Mouse (Mus musculus): ENCODE measurements around the gene Wnt2. TPM values are rescaled to one million over a fixed set of nuclear protein-coding genes. Genes with fewer than 3 reads are reported as not detected.

Wnt2 gene
- total RNA-seq, 2 experiments from 2014 or later, result 6.1 to 7.3 TPM

GRCm38 (mm10) chr6:17969815-17970214, 60.6 kb downstream of the Wnt2 start:
- Histone ChIP-seq H3K27ac (no peak overlapping the region), H3K4me3 (no peak overlapping the region)
- no peak for TF ChIP-seq CTCF (conservative IDR thresholded peaks at IDR 0.05)
- DNase-seq (ENCODE audit: low spot score in 2 of 2), result no peak

GRCm38 (mm10) chr6:17968467-17969144, 61.8 kb downstream of the Wnt2 start:
- DNase-seq (ENCODE audit: low spot score in 2 of 2), result peak; percentile 26 to 27
- H3K27ac ChIP-seq, result no peak overlapping the region
- TF ChIP-seq CTCF (conservative IDR thresholded peaks at IDR 0.05), result no peak
- H3K4me3 ChIP-seq, result no peak overlapping the region

- DNase-seq (ENCODE audit: low spot score in 2 of 2), result no peak
- Histone ChIP-seq H3K4me3 (no peak overlapping the region), H3K27ac (no peak overlapping the region)
- TF ChIP-seq CTCF (conservative IDR thresholded peaks at IDR 0.05), result no peak
These were observed 66.9 kb downstream of the Wnt2 start for GRCm38 (mm10) chr6:17963455-17963854.

GRCm38 (mm10) chr6:17951779-17952178, 78.6 kb downstream of the Wnt2 start:
- H3K4me3 ChIP-seq, result no peak overlapping the region
- no peak for DNase-seq (ENCODE audit: low spot score in 2 of 2)
- TF ChIP-seq CTCF (conservative IDR thresholded peaks at IDR 0.05), result no peak
- H3K27ac ChIP-seq, result no peak overlapping the region

GRCm38 (mm10) chr6:17949103-17949502, 81.3 kb downstream of the Wnt2 start:
- TF ChIP-seq CTCF (conservative IDR thresholded peaks at IDR 0.05), result no peak
- no peak for DNase-seq (ENCODE audit: low spot score in 2 of 2)
- no peak overlapping the region for H3K4me3 ChIP-seq
- no peak overlapping the region for H3K27ac ChIP-seq

- no peak for DNase-seq (ENCODE audit: low spot score in 2 of 2)
- H3K27ac ChIP-seq, result no peak overlapping the region
These were observed 83.1 kb downstream of the Wnt2 start for GRCm38 (mm10) chr6:17947130-17947831.

GRCm38 (mm10) chr6:17946456-17946855, 83.9 kb downstream of the Wnt2 start:
- no peak for TF ChIP-seq CTCF (conservative IDR thresholded peaks at IDR 0.05)
- no peak for DNase-seq (ENCODE audit: low spot score in 2 of 2)
- Histone ChIP-seq H3K4me3 (no peak overlapping the region), H3K27ac (no peak overlapping the region)

More at GRCm38 (mm10) chr6:17947130-17947831, 83.1 kb downstream of the Wnt2 start:
- TF ChIP-seq CTCF (conservative IDR thresholded peaks at IDR 0.05), result no peak
- H3K4me3 ChIP-seq, result no peak overlapping the region

GRCm38 (mm10) chr6:17943877-17944617, 86.3 kb downstream of the Wnt2 start:
- DNase-seq (ENCODE audit: low spot score in 2 of 2), result no peak
- Histone ChIP-seq H3K4me3 (no peak overlapping the region), H3K27ac (no peak overlapping the region)
- no peak for TF ChIP-seq CTCF (conservative IDR thresholded peaks at IDR 0.05)

GRCm38 (mm10) chr6:17942344-17942743, 88.0 kb downstream of the Wnt2 start:
- Histone ChIP-seq H3K4me3 (no peak overlapping the region), H3K27ac (peak overlapping the region; percentile 60; the same call in 1 of the 2 replicates)
- no peak for DNase-seq (ENCODE audit: low spot score in 2 of 2)
- no peak for TF ChIP-seq CTCF (conservative IDR thresholded peaks at IDR 0.05)

- DNase-seq (ENCODE audit: low spot score in 2 of 2), result no peak
These were observed 88.5 kb downstream of the Wnt2 start for GRCm38 (mm10) chr6:17941916-17942315.

More at GRCm38 (mm10) chr6:17941916-17942315, 88.5 kb downstream of the Wnt2 start:
- Histone ChIP-seq H3K27ac (peak overlapping the region; percentile 60; the same call in 1 of the 2 replicates), H3K4me3 (no peak overlapping the region)
- no peak for TF ChIP-seq CTCF (conservative IDR thresholded peaks at IDR 0.05)

Other genes with a start within 250 kb of the Wnt2 start
- not detected for gene Asz1, start 78.5 kb upstream of the Wnt2 start, total RNA-seq (2021)
- gene Cftr, start 140.1 kb upstream of the Wnt2 start, total RNA-seq (2021), result under 1 TPM; 0.17 to 0.26 TPM

Measured in layer of hippocampus, adult 2 months (tissue).